Mouse (Mus musculus) intestine, embryonic 16.5 days (tissue): ENCODE measurements around the gene Cilp2. TPM values are rescaled to one million over a fixed set of nuclear protein-coding genes. Genes with fewer than 3 reads are reported as not detected.

Source experiments
- ATAC-seq: fragments of 200-750 bp; cut with Nextera tagmentation; 2 replicates; pipeline ENCODE4 v1.8.0; 2017; ENCODE audit warnings: moderate TSS enrichment, moderate library complexity
- H3K27ac ChIP-seq: fragments of 300-500 bp; sonication (generic); 2 replicates; pipeline ENCODE4 v1.5.1; 2014; ENCODE audit warnings: mild to moderate bottlenecking, low read length
- H3K27me3 ChIP-seq: fragments of 300-500 bp; sonication (generic); replicated peaks from 2 replicates; pipeline ENCODE4 v1.6.1; 2014; ENCODE audit warnings: low read length, control low read depth, mixed read lengths; ENCODE audit not compliant: control insufficient read depth, insufficient read depth
- H3K36me3 ChIP-seq: fragments of 300-500 bp; sonication (generic); 2 replicates; pipeline ENCODE4 v1.6.1; 2014; ENCODE audit warnings: low read length, control low read depth; ENCODE audit not compliant: control insufficient read depth, insufficient read depth
- H3K4me1 ChIP-seq: fragments of 300-500 bp; sonication (generic); 2 replicates; pipeline ENCODE4 v1.6.1; 2014; ENCODE audit warnings: low read length, control low read depth, mixed read lengths; ENCODE audit not compliant: control insufficient read depth, insufficient read depth
- H3K4me2 ChIP-seq: fragments of 300-500 bp; sonication (generic); 2 replicates; pipeline ENCODE4 v1.6.1; 2014; ENCODE audit warnings: low read depth, low read length, control low read depth
- H3K4me3 ChIP-seq: fragments of 300-500 bp; sonication (generic); 2 replicates; pipeline ENCODE4 v1.5.1; 2014; ENCODE audit warnings: mild to moderate bottlenecking, low read length
- H3K9ac ChIP-seq: fragments of 300-500 bp; sonication (generic); 2 replicates; pipeline ENCODE4 v1.6.1; 2014; ENCODE audit warnings: low read depth, low read length
- H3K9me3 ChIP-seq: fragments of 300-500 bp; sonication (generic); 2 replicates; pipeline ENCODE4 v1.6.1; 2016; ENCODE audit warnings: low read length, control low read depth; ENCODE audit not compliant: control insufficient read depth
- WGBS: fragments of 180-500 bp; shearing (Covaris S2); extraction: QIAGEN DNeasy Blood & Tissue Kit; methylation state at CpG from one replicate; pipeline ENCODE4 v1.1.7; 2014; 5-methylcytosine and 5-hydroxymethylcytosine counted together
- polyA plus RNA-seq: library from polyadenylated mRNA; unstranded; fragments of >200 nt; fragmentation: Nextera tagmentation; extraction: Ambion mirVana; gene quantifications from 2 replicates; pipeline ENCODE4 v1.2.1, GENCODE M21; 2015

The Cilp2 gene
- polyA plus RNA-seq, 1 experiment from 2014 or later: 0.51 TPM

GRCm38 (mm10) chr8:69894836-69895332 lies 7.4 kb upstream of the Cilp2 start:
- Histone ChIP-seq H3K4me3 (no peak overlapping the region), H3K4me2 (no peak overlapping the region), H3K27me3 (peaks cover 5% of the 10 kb centered on the region), H3K36me3 (0 out of 2 replicates have a peak, but pooled peaks cover 2% of the 10 kb centered on the region), H3K9me3 (no peaks in the 10 kb centered on the region), H3K9ac (no peak overlapping the region), H3K27ac (no peak overlapping the region), H3K4me1 (peaks cover 15% of the 10 kb centered on the region)
- no peak for ATAC-seq
- WGBS: 63% methylated on average over 6 of the region's 6 CpGs

GRCm38 (mm10) chr8:69893863-69894262 lies 6.4 kb upstream of the Cilp2 start:
- Histone ChIP-seq H3K4me3 (no peak overlapping the region), H3K27ac (no peak overlapping the region), H3K27me3 (peaks cover 16% of the 10 kb centered on the region), H3K9me3 (no peaks in the 10 kb centered on the region), H3K36me3 (0 out of 2 replicates have a peak, but pooled peaks cover 2% of the 10 kb centered on the region), H3K9ac (no peak overlapping the region), H3K4me1 (peaks cover 13% of the 10 kb centered on the region; the same call in 1 of the 2 replicates), H3K4me2 (no peak overlapping the region)
- WGBS: 45% methylated on average over 17 of the region's 17 CpGs
- ATAC-seq: peak; percentile 21; the same call in 1 of the 2 replicates

GRCm38 (mm10) chr8:69890813-69891241 lies 3.3 kb upstream of the Cilp2 start:
- 43% methylated on average over 19 of the region's 19 CpGs for WGBS
- H3K9me3 ChIP-seq: no peaks in the 10 kb centered on the region
- H3K4me3 ChIP-seq: no peak overlapping the region
- no peak for ATAC-seq
- no peak overlapping the region for H3K9ac ChIP-seq
- no peak overlapping the region for H3K27ac ChIP-seq
- peaks cover 20% of the 10 kb centered on the region for H3K4me1 ChIP-seq
- 0 out of 2 replicates have a peak, but pooled peaks cover 2% of the 10 kb centered on the region for H3K36me3 ChIP-seq
- no peak overlapping the region for H3K4me2 ChIP-seq
- peaks cover 46% of the 10 kb centered on the region for H3K27me3 ChIP-seq

- H3K27me3 ChIP-seq: peaks cover 65% of the 10 kb centered on the region
- no peaks in the 10 kb centered on the region for H3K36me3 ChIP-seq
- no peaks in the 10 kb centered on the region for H3K9me3 ChIP-seq
- peak overlapping the region; percentile 23 for H3K4me2 ChIP-seq
- peak; percentile 4; the same call in 1 of the 2 replicates for ATAC-seq
- peak overlapping the region; percentile 21; the same call in 1 of the 2 replicates for H3K9ac ChIP-seq
- 2% methylated on average over 31 of the region's 32 CpGs for WGBS
- H3K27ac ChIP-seq: no peak overlapping the region
- H3K4me1 ChIP-seq: peaks cover 20% of the 10 kb centered on the region
- H3K4me3 ChIP-seq: peak overlapping the region; percentile 20
These were observed 1.4 kb upstream of the Cilp2 start for GRCm38 (mm10) chr8:69888902-69889301.

- 8% methylated on average over 24 of the region's 24 CpGs for WGBS
- Histone ChIP-seq H3K27ac (no peak overlapping the region), H3K4me2 (peak overlapping the region; percentile 39), H3K36me3 (no peaks in the 10 kb centered on the region), H3K9me3 (no peaks in the 10 kb centered on the region), H3K9ac (0 out of 2 replicates have a peak overlapping the region, but pooled peaks have one; percentile 21), H3K27me3 (peaks cover 70% of the 10 kb centered on the region), H3K4me3 (peak overlapping the region; percentile 29), H3K4me1 (peaks cover 20% of the 10 kb centered on the region)
- ATAC-seq: no peak
These were observed 868 bp upstream of the Cilp2 start for GRCm38 (mm10) chr8:69888244-69888866.

GRCm38 (mm10) chr8:69884141-69884540 lies 3.3 kb downstream of the Cilp2 start:
- WGBS: 59% methylated on average over 13 of the region's 13 CpGs
- Histone ChIP-seq H3K9me3 (no peaks in the 10 kb centered on the region), H3K4me2 (no peak overlapping the region), H3K9ac (no peak overlapping the region), H3K27me3 (peaks cover 97% of the 10 kb centered on the region), H3K4me3 (no peak overlapping the region), H3K27ac (no peak overlapping the region), H3K4me1 (peaks cover 33% of the 10 kb centered on the region), H3K36me3 (no peaks in the 10 kb centered on the region)
- no peak for ATAC-seq

GRCm38 (mm10) chr8:69882833-69883600 lies 4.5 kb downstream of the Cilp2 start:
- Histone ChIP-seq H3K4me2 (no peak overlapping the region), H3K4me3 (peak overlapping the region; percentile 49)

GRCm38 (mm10) chr8:69882021-69882756 lies 5.3 kb downstream of the Cilp2 start:
- Histone ChIP-seq H3K27me3 (peaks cover 78% of the 10 kb centered on the region), H3K36me3 (no peaks in the 10 kb centered on the region), H3K9me3 (no peaks in the 10 kb centered on the region), H3K4me2 (peak overlapping the region; percentile 76), H3K9ac (peak overlapping the region; percentile 60), H3K4me1 (peaks cover 15% of the 10 kb centered on the region), H3K27ac (no peak overlapping the region), H3K4me3 (peak overlapping the region; percentile 49)
- 6% methylated on average over 101 of the region's 103 CpGs for WGBS
- peak; percentile 64 for ATAC-seq

More at GRCm38 (mm10) chr8:69882833-69883600, 4.5 kb downstream of the Cilp2 start:
- peaks cover 23% of the 10 kb centered on the region for H3K4me1 ChIP-seq
- 0 out of 2 replicates have a peak overlapping the region, but pooled peaks have one; percentile 60 for H3K9ac ChIP-seq
- peaks cover 86% of the 10 kb centered on the region for H3K27me3 ChIP-seq
- no peak for ATAC-seq
- no peaks in the 10 kb centered on the region for H3K36me3 ChIP-seq
- no peaks in the 10 kb centered on the region for H3K9me3 ChIP-seq
- 15% methylated on average over 52 of the region's 52 CpGs for WGBS
- H3K27ac ChIP-seq: no peak overlapping the region
